Mouse (Mus musculus) G1E (cell line): ENCODE measurements around the gene Gm15217. TPM values are rescaled to one million over a fixed set of nuclear protein-coding genes. Genes with fewer than 3 reads are reported as not detected.

Source experiments
- ATAC-seq: 2 replicates; pipeline ENCODE4 v1.8.0; 2016; ENCODE audit warnings: mild to moderate bottlenecking; ENCODE audit not compliant: insufficient number of reproducible peaks, poor library complexity, low FRiP score, severe bottlenecking; ENCODE audit errors: extremely low read depth
- DNase-seq: peaks from one replicate; pipeline ENCODE4 v3.0.0; 2012; ENCODE audit warnings: low spot score
- H3K27me3 ChIP-seq: 2 replicates; pipeline ENCODE4 v1.6.1; 2012; ENCODE audit warnings: mild to moderate bottlenecking, low read length, inconsistent platforms; ENCODE audit not compliant: insufficient read depth
- H3K36me3 ChIP-seq: replicated peaks from 2 replicates; pipeline ENCODE3; 2012; ENCODE audit warnings: mild to moderate bottlenecking, inconsistent platforms
- H3K4me1 ChIP-seq: 2 replicates; pipeline ENCODE4 v1.6.1; 2012; ENCODE audit warnings: low read depth, low read length, inconsistent platforms, mixed read lengths; ENCODE audit not compliant: insufficient read depth
- H3K4me3 ChIP-seq: 2 replicates; pipeline ENCODE4 v1.5.1; 2012; ENCODE audit warnings: low read depth, mild to moderate bottlenecking, inconsistent platforms, low read length, moderate library complexity, mixed read lengths
- H3K9me3 ChIP-seq: replicated peaks from 2 replicates; pipeline ENCODE4 v1.6.1; 2012; ENCODE audit warnings: inconsistent platforms
- CTCF ChIP-seq: IDR thresholded peaks from 2 replicates; pipeline ENCODE4 v1.5.1; 2012; ENCODE audit warnings: low read depth, low read length, inconsistent platforms, mixed read lengths
- GATA1 ChIP-seq: IDR thresholded peaks from 2 replicates; pipeline ENCODE4 v1.6.1; 2012; ENCODE audit warnings: borderline replicate concordance, low read length, inconsistent platforms, mixed read lengths
- GATA2 ChIP-seq: IDR thresholded peaks from 2 replicates; pipeline ENCODE4 v1.6.1; 2012; ENCODE audit warnings: low read depth, low read length, inconsistent platforms, borderline replicate concordance
- POLR2AphosphoS5 ChIP-seq: IDR thresholded peaks from 2 replicates; pipeline ENCODE4 v1.6.1; 2012; ENCODE audit warnings: low read depth, low read length, inconsistent platforms; ENCODE audit not compliant: insufficient replicate concordance
- TAL1 ChIP-seq: conservative IDR thresholded peaks from 2 replicates; pipeline ENCODE4 v1.6.1; 2012; ENCODE audit warnings: low read depth, low read length, inconsistent platforms, mixed read lengths
- polyA plus RNA-seq: library from polyadenylated mRNA; stranded (reverse); fragments of >175 nt; gene quantifications from 2 replicates; pipeline ENCODE4 v1.2.3, GENCODE M21; 2012
- total RNA-seq, 2 experiments: library from RNA; stranded (forward) in 1 of 2; stranded (reverse) in 1 of 2; fragments of 200-1000 nt in 1 of 2; fragments of >200 nt in 1 of 2; fragmentation: Nextera tagmentation in 1 of 2; gene quantifications; 2 replicates each; pipeline ENCODE4 v1.2.3; 2014 to 2017

Gm15217 gene
- total and polyA plus RNA-seq, 3 experiments: not detected

- Histone ChIP-seq H3K9me3 (0 out of 2 replicates have a peak, but pooled peaks cover 2% of the 10 kb centered on the region), H3K27me3 (peaks cover 33% of the 10 kb centered on the region; the same call in 1 of the 2 replicates)
- no peak for ATAC-seq
Observed at GRCm38 (mm10) chr14:46389438-46390248, 10.4 kb downstream of the Gm15217 start.

GRCm38 (mm10) chr14:46390249-46390775, 11.1 kb downstream of the Gm15217 start, which contains the start of gene Bmp4:
Bmp4 (minus strand) TSS chr14:46390669.
- DNase-seq (no peak), ATAC-seq (no peak)
- Histone ChIP-seq H3K4me1 (no peaks in the 10 kb centered on the region), H3K9me3 (0 out of 2 replicates have a peak, but pooled peaks cover 2% of the 10 kb centered on the region), H3K4me3 (no peak within 1 kb of the TSS), H3K27me3 (peaks cover 32% of the 10 kb centered on the region; the same call in 1 of the 2 replicates), H3K36me3 (no peaks in the 10 kb centered on the region)
- TF ChIP-seq TAL1: no peak
- TF ChIP-seq GATA1: no peak
- no peak for TF ChIP-seq GATA2
- no peak for TF ChIP-seq POLR2AphosphoS5
- no peak for TF ChIP-seq CTCF

More at GRCm38 (mm10) chr14:46389438-46390248, 10.4 kb downstream of the Gm15217 start:
- H3K4me3 ChIP-seq: no peak overlapping the region
- TF ChIP-seq TAL1: no peak
- no peak for TF ChIP-seq GATA2
- no peak for TF ChIP-seq CTCF
- TF ChIP-seq GATA1: no peak
- no peak for TF ChIP-seq POLR2AphosphoS5
- H3K4me1 ChIP-seq: no peaks in the 10 kb centered on the region
- H3K36me3 ChIP-seq: no peaks in the 10 kb centered on the region
- DNase-seq: no peak

- no peak for DNase-seq
- Histone ChIP-seq H3K36me3 (no peaks in the 10 kb centered on the region), H3K9me3 (0 out of 2 replicates have a peak, but pooled peaks cover 2% of the 10 kb centered on the region), H3K4me3 (no peak overlapping the region), H3K4me1 (no peaks in the 10 kb centered on the region), H3K27me3 (peaks cover 26% of the 10 kb centered on the region; the same call in 1 of the 2 replicates)
- no peak for ATAC-seq
- TF ChIP-seq CTCF (no peak), GATA1 (no peak), TAL1 (no peak), POLR2AphosphoS5 (no peak), GATA2 (no peak)
Observed at GRCm38 (mm10) chr14:46391621-46392170, 12.5 kb downstream of the Gm15217 start.

GRCm38 (mm10) chr14:46398091-46398695, 19.0 kb downstream of the Gm15217 start:
- Histone ChIP-seq H3K4me1 (no peaks in the 10 kb centered on the region), H3K9me3 (no peaks in the 10 kb centered on the region), H3K36me3 (no peaks in the 10 kb centered on the region), H3K4me3 (no peak overlapping the region), H3K27me3 (peaks cover 14% of the 10 kb centered on the region; the same call in 1 of the 2 replicates)
- DNase-seq (no peak), ATAC-seq (no peak)
- no peak for TF ChIP-seq POLR2AphosphoS5
- no peak for TF ChIP-seq GATA1
- no peak for TF ChIP-seq CTCF
- TF ChIP-seq TAL1: no peak
- TF ChIP-seq GATA2: no peak

GRCm38 (mm10) chr14:46399925-46400324, 20.7 kb downstream of the Gm15217 start:
- H3K27me3 ChIP-seq: peaks cover 15% of the 10 kb centered on the region; the same call in 1 of the 2 replicates
- TF ChIP-seq GATA2 (no peak), CTCF (no peak), GATA1 (no peak), POLR2AphosphoS5 (no peak), TAL1 (no peak)

DNA sequence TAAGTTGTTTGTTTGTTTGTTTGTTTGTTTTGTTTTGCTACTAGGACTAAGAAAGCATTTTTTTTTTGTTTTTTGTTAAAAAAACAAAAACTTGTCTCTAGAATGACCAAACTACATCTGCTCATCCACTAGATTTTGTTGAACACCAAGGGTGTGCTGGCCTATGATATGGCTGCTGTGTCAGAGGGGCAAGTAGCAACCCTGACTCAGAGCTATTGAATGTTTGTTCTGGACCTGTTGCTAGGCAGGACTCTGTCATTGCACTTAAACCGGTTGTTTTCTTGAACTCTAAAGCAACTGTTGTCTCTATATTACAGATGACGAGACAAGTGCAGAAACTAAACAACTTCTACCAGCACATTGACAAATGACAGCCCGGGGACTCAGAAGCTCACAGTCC, 29.1 kb downstream of the Gm15217 start:
- H3K9me3 ChIP-seq: no peaks in the 10 kb centered on the region
- TF ChIP-seq TAL1 (no peak), POLR2AphosphoS5 (no peak), CTCF (no peak), GATA1 (no peak), GATA2 (no peak)
- ATAC-seq (no peak), DNase-seq (no peak)
- peaks cover 2% of the 10 kb centered on the region; the same call in 1 of the 2 replicates for H3K4me1 ChIP-seq
- no peaks in the 10 kb centered on the region for H3K36me3 ChIP-seq
- H3K4me3 ChIP-seq: no peak overlapping the region
- H3K27me3 ChIP-seq: peaks cover 17% of the 10 kb centered on the region

More at GRCm38 (mm10) chr14:46399925-46400324, 20.7 kb downstream of the Gm15217 start:
- H3K4me1 ChIP-seq: no peaks in the 10 kb centered on the region
- no peak for ATAC-seq
- H3K9me3 ChIP-seq: no peaks in the 10 kb centered on the region
- no peak for DNase-seq
- H3K4me3 ChIP-seq: no peak overlapping the region
- H3K36me3 ChIP-seq: no peaks in the 10 kb centered on the region
